Mouse (Mus musculus): ENCODE results near the gene Gm17693. TPM values are rescaled to one million over a fixed set of nuclear protein-coding genes. Genes with fewer than 3 reads are reported as not detected.

Gm17693 gene
- not detected in 2 replicates for polyA plus RNA-seq (2012; rRNA removed)

GRCm38 (mm10) chrX:125705144-125705543 is at the start of gene Gm17693:
Gene Gm17693, plus strand, starts transcription at chrX:125705444.

